Mouse (Mus musculus) limb, embryonic 14.5 days (tissue): Measurements from ENCODE around the gene Fbl. TPM values are rescaled to one million over a fixed set of nuclear protein-coding genes. Genes with fewer than 3 reads are reported as not detected.

Experiments
- ATAC-seq: fragments of 200-750 bp; cut with Nextera tagmentation; 2 replicates; pipeline ENCODE4 v1.8.0; 2017; ENCODE audit warnings: low read depth, moderate number of reproducible peaks, moderate TSS enrichment; ENCODE audit not compliant: low FRiP score
- DNase-seq: peaks from one replicate; pipeline ENCODE4 v3.0.0-alpha.2; 2015; ENCODE audit warnings: low spot score
- H3K27ac ChIP-seq: fragments of 300-500 bp; sonication (generic); replicated peaks from 2 replicates; pipeline ENCODE4 v1.5.1; 2014; ENCODE audit warnings: low read depth, mild to moderate bottlenecking, low read length, moderate library complexity, mixed read lengths
- H3K27me3 ChIP-seq: fragments of 300-500 bp; sonication (generic); 2 replicates; pipeline ENCODE4 v1.6.1; 2014; ENCODE audit warnings: low read length, mixed read lengths; ENCODE audit not compliant: control insufficient read depth, insufficient read depth
- H3K36me3 ChIP-seq: fragments of 300-500 bp; sonication (generic); 2 replicates; pipeline ENCODE4 v1.6.1; 2014; ENCODE audit warnings: mild to moderate bottlenecking, low read length, moderate library complexity, mixed read lengths; ENCODE audit not compliant: control insufficient read depth, insufficient read depth
- H3K4me1 ChIP-seq: fragments of 300-500 bp; sonication (generic); 2 replicates; pipeline ENCODE4 v1.6.1; 2014; ENCODE audit warnings: antibody characterized with exemption, low read length, mixed read lengths; ENCODE audit not compliant: control insufficient read depth, insufficient read depth
- H3K4me2 ChIP-seq: fragments of 300-500 bp; sonication (generic); replicated peaks from 2 replicates; pipeline ENCODE4 v1.6.1; 2014; ENCODE audit warnings: low read depth, mild to moderate bottlenecking, low read length, moderate library complexity; ENCODE audit not compliant: severe bottlenecking
- H3K4me3 ChIP-seq: fragments of 300-500 bp; sonication (generic); replicated peaks from 2 replicates; pipeline ENCODE4 v1.5.1; 2014; ENCODE audit warnings: low read length
- H3K9ac ChIP-seq: fragments of 300-500 bp; sonication (generic); 2 replicates; pipeline ENCODE4 v1.6.1; 2014; ENCODE audit warnings: mild to moderate bottlenecking, low read depth, low read length, moderate library complexity; ENCODE audit not compliant: severe bottlenecking
- H3K9me3 ChIP-seq: fragments of 300-500 bp; sonication (generic); 2 replicates; pipeline ENCODE4 v1.6.1; 2016; ENCODE audit warnings: low read length; ENCODE audit not compliant: control insufficient read depth
- POLR2A ChIP-seq: fragments of 200-500 bp; IDR thresholded peaks from 2 replicates; pipeline ENCODE4 v1.8.0; 2012; ENCODE audit warnings: inconsistent platforms, mild to moderate bottlenecking, moderate library complexity, borderline replicate concordance; ENCODE audit not compliant: insufficient read depth, insufficient read length; ENCODE audit errors: extremely low read depth
- WGBS: fragments of 180-500 bp; shearing (Covaris S2); extraction: QIAGEN DNeasy Blood & Tissue Kit; methylation state at CpG from one replicate; pipeline ENCODE4 v1.1.7; 2014; 5-methylcytosine and 5-hydroxymethylcytosine counted together
- polyA plus RNA-seq, 2 experiments: library from polyadenylated mRNA; depleted of rRNA in 1 of 2; stranded (reverse) in 1 of 2; unstranded in 1 of 2; fragments of >200 nt; fragmentation: Nextera tagmentation in 1 of 2; extraction: Ambion mirVana in 1 of 2; gene quantifications; 2 replicates each; pipeline versions ENCODE4 v1.2.1 to v1.2.3; 2012 to 2014

The Fbl gene
- polyA plus RNA-seq, 2 experiments = 45.9 to 299 TPM

GRCm38 (mm10) chr7:28168320-28169115 is 992 bp upstream of the Fbl start:
- peak overlapping the region; percentile 59; the same call in 1 of the 2 replicates for H3K27ac ChIP-seq
- no peaks in the 10 kb centered on the region for H3K9me3 ChIP-seq
- 11% methylated on average over 9 of the region's 9 CpGs for WGBS
- no peaks in the 10 kb centered on the region for H3K27me3 ChIP-seq
- no peaks in the 10 kb centered on the region for H3K36me3 ChIP-seq
- peak overlapping the region; percentile 70 for H3K4me3 ChIP-seq
- peak; percentile 83 for DNase-seq
- no peak for ATAC-seq
- H3K9ac ChIP-seq = peak overlapping the region; percentile 57
- peak overlapping the region; percentile 79 for H3K4me2 ChIP-seq
- no peak for TF ChIP-seq POLR2A
- H3K4me1 ChIP-seq = peaks cover 13% of the 10 kb centered on the region

GRCm38 (mm10) chr7:28175358-28175757 is 5.8 kb downstream of the Fbl start:
- H3K9me3 ChIP-seq = no peaks in the 10 kb centered on the region
- H3K27ac ChIP-seq = no peak overlapping the region
- H3K27me3 ChIP-seq = no peaks in the 10 kb centered on the region
- peaks cover 38% of the 10 kb centered on the region for H3K36me3 ChIP-seq
- H3K4me3 ChIP-seq = no peak overlapping the region
- no peak overlapping the region for H3K4me2 ChIP-seq
- no peak for TF ChIP-seq POLR2A
- H3K9ac ChIP-seq = no peak overlapping the region
- peaks cover 7% of the 10 kb centered on the region for H3K4me1 ChIP-seq
- ATAC-seq (no peak), DNase-seq (no peak)
- 92% methylated on average over 4 of the region's 4 CpGs for WGBS

DNA sequence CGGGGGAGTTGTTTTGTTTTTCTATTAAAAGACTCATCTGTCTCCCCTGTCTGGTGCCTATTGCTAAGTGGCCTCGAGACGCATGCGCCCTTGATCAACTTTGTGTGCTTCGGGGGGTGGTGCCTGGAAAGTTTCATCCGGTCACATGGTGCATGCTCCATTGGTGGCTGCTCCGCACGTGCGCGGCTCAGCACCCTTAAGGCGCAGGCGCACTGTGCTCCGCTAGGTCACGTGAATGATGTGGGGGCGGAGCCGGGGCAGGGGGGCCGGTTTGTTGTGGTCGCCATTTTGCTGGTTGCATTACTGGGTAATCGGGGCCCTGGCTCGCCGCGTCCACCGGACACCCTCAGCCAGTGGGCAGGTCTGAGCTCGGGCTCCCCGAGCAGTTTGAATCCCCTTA is 9.7 kb downstream of the Fbl start, which contains the start of gene Dyrk1b:
Gene Dyrk1b (plus strand): TSS at position 242 of the 400 bp plus-strand sequence.
- 0 out of 2 replicates have a peak, but pooled peaks have one; percentile 17 for TF ChIP-seq POLR2A
- peak; percentile 98 for DNase-seq
- Histone ChIP-seq H3K27me3 (no peaks in the 10 kb centered on the region), H3K9me3 (no peaks in the 10 kb centered on the region), H3K27ac (peak within 1 kb of the TSS; percentile 91), H3K4me2 (peak within 1 kb of the TSS; percentile 79), H3K9ac (peak within 1 kb of the TSS; percentile 91), H3K4me3 (peak within 1 kb of the TSS; percentile 99), H3K36me3 (peaks cover 69% of the 10 kb centered on the region), H3K4me1 (peaks cover 5% of the 10 kb centered on the region; the same call in 1 of the 2 replicates)
- ATAC-seq = peak; percentile 91
- 2% methylated on average over 24 of the region's 25 CpGs for WGBS

DNA sequence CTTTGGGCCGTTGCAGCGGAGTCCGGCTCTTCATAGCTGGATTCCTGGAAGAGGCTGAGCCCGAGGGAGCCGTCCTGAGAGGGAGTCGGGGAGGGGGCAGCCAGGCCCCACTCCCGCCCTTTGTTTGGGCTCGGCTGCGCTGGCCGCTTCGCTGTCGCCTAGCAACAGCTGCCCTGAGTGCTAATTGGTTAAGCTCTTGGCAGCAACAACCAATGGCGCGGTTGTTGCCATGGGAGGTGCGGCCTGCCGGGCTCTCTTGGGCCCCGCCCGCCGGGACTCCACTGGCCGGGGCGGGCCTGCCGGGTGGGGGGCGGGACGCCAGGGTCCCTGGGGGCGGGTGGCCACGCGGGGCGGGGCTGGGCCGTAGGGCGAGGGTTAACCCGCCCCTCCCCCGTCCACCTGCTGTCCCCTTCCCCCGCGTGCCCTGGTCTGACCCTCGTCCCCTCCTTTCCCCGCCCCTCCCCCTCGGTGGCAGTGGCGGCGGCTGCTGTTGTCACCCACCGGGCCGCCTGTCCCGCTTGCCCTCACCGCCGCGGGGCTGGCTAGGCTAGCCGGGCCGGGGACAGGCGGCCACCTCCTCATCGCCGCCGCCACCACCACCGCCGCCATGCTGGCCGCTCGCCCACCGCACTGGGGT is 10.3 kb downstream of the Fbl start:
- peak; percentile 93 for ATAC-seq

DNA sequence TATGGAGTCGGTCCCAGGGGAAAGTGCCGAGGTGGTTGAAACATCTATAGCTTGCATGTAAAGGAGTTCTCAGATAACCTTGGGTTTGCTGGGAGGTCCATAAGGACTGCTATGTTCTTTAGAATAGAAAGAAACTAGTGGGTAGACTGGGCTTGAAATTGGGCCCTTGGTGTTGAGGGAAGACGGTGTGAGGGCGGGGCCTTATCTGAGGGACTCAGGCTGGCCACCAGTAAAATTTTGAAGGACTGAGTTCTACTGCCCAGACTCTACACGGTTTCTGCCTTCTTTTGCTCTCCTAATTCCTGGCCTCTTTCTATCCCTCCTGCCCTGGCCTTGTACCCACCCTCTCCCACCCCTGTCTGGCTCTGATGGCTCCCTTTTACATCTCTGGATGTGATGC is 11.4 kb downstream of the Fbl start:
- no peak for DNase-seq
- Histone ChIP-seq H3K9ac (no peak overlapping the region), H3K9me3 (no peaks in the 10 kb centered on the region), H3K36me3 (peaks cover 75% of the 10 kb centered on the region), H3K27ac (no peak overlapping the region), H3K4me3 (peak overlapping the region; percentile 99), H3K27me3 (no peaks in the 10 kb centered on the region), H3K4me2 (peak overlapping the region; percentile 79), H3K4me1 (peaks cover 5% of the 10 kb centered on the region; the same call in 1 of the 2 replicates)
- ATAC-seq = no peak
- 84% methylated on average over 5 of the region's 5 CpGs for WGBS
- no peak for TF ChIP-seq POLR2A

More for the DNA sequence above, 10.3 kb downstream of the Fbl start:
- Histone ChIP-seq H3K9ac (peak overlapping the region; percentile 91), H3K4me3 (peak overlapping the region; percentile 99), H3K36me3 (peaks cover 72% of the 10 kb centered on the region), H3K27me3 (no peaks in the 10 kb centered on the region), H3K9me3 (no peaks in the 10 kb centered on the region), H3K27ac (peak overlapping the region; percentile 91), H3K4me2 (peak overlapping the region; percentile 79), H3K4me1 (peaks cover 5% of the 10 kb centered on the region; the same call in 1 of the 2 replicates)
- TF ChIP-seq POLR2A = 0 out of 2 replicates have a peak, but pooled peaks have one; percentile 12
- peak; percentile 98 for DNase-seq
- 0% methylated on average over 20 of the region's 56 CpGs for WGBS
